Mouse (Mus musculus): ENCODE data around the gene Lefty2.

DNA sequence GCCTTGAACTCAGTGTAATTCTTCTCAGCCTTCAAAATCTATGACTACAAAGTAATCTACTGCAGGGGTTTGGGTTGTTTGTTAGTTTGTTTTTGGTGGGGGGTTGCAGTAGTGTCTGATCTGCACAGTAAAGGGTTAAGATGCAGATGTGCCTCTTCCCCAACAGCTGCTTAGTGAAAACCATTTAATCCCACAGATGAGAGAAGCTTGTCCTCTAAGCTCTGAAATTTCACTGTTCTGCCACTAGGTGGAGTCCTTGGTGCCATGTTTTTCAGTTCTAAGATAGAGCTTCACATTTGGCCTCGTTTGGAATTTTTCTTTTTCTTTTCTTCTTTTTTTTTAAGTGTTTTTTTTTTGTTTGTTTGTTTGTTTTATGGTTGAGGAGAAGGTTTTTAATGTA lies 29.3 kb upstream of the Lefty2 start:
- TF ChIP-seq POLR2A (IDR thresholded peaks at IDR 0.05; ENCODE audit: control insufficient read depth in 1 of 2, insufficient read depth in 1 of 2, low read depth in 1 of 2, low read length in 2 of 2, poor library complexity in 1 of 2) (no peak), CTCF (IDR thresholded peaks at IDR 0.05 in 2 of 3, conservative IDR thresholded peaks at IDR 0.05 in 1 of 3; ENCODE audit: control insufficient read depth in 1 of 3, insufficient read depth in 1 of 3, low read depth in 2 of 3, low read length in 3 of 3, poor library complexity in 1 of 3, severe bottlenecking in 1 of 3) (peak; percentile 38 to 81 (median 75); a peak in 5 of 6 replicates), USF1 (IDR thresholded peaks at IDR 0.05; ENCODE audit: low read depth, low read length) (no peak), GATA1 (IDR thresholded peaks at IDR 0.05; ENCODE audit: low read depth, low read length) (no peak), UBTF (IDR thresholded peaks at IDR 0.05; ENCODE audit: borderline replicate concordance, insufficient read depth, low read depth, low read length) (no peak), MAX (IDR thresholded peaks at IDR 0.05; ENCODE audit: low read length) (no peak), RCOR1 (IDR thresholded peaks at IDR 0.05; ENCODE audit: low read depth, low read length) (no peak), ELF1 (IDR thresholded peaks at IDR 0.05; ENCODE audit: low read depth, low read length) (no peak), POLR2AphosphoS5 (IDR thresholded peaks at IDR 0.05; ENCODE audit: borderline replicate concordance, low read depth, low read length) (no peak)

All from MEL (cell line).